Mouse (Mus musculus) c-Kit-positive CD71-positive TER-119-negative erythroid progenitor cells, embryonic 14.5 days (primary cell): ENCODE data around the gene Plekha7.
A peak's percentile ranks its signal among the peaks of the same experiment; 100 is the strongest.

Experiments used
- DNase-seq: peaks from one replicate; pipeline ENCODE4 v3.0.0-alpha.2; 2013; ENCODE audit warnings: low read depth

The Plekha7 gene

GRCm38 (mm10) chr7:116187521-116187920 lies 120.7 kb downstream of the Plekha7 start:
- DNase-seq, result no peak

GRCm38 (mm10) chr7:116186847-116187246 lies 121.3 kb downstream of the Plekha7 start:
- DNase-seq, result no peak

- DNase-seq, result no peak
Observed at GRCm38 (mm10) chr7:116186156-116186555, 122.0 kb downstream of the Plekha7 start.

GRCm38 (mm10) chr7:116184358-116185057 lies 123.7 kb downstream of the Plekha7 start:
- no peak for DNase-seq

GRCm38 (mm10) chr7:116182451-116182850 lies 125.7 kb downstream of the Plekha7 start:
- DNase-seq, result no peak

GRCm38 (mm10) chr7:116181444-116181946 lies 126.7 kb downstream of the Plekha7 start:
- DNase-seq, result no peak

- DNase-seq, result no peak
Observed at GRCm38 (mm10) chr7:116178916-116179315, 129.3 kb downstream of the Plekha7 start.

- no peak for DNase-seq
Observed at GRCm38 (mm10) chr7:116172774-116173173, 135.4 kb downstream of the Plekha7 start.

- DNase-seq, result no peak
Observed at GRCm38 (mm10) chr7:116169426-116169825, 138.8 kb downstream of the Plekha7 start.

GRCm38 (mm10) chr7:116168224-116168623 lies 140.0 kb downstream of the Plekha7 start:
- no peak for DNase-seq

GRCm38 (mm10) chr7:116164232-116164631 lies 143.9 kb downstream of the Plekha7 start:
- no peak for DNase-seq

- peak; percentile 20 for DNase-seq
Observed at GRCm38 (mm10) chr7:116161544-116161943, 146.6 kb downstream of the Plekha7 start.

- DNase-seq, result no peak
Observed at GRCm38 (mm10) chr7:116156894-116157143, 151.4 kb downstream of the Plekha7 start.

GRCm38 (mm10) chr7:116156072-116156893 lies 151.9 kb downstream of the Plekha7 start:
- no peak for DNase-seq

GRCm38 (mm10) chr7:116153781-116154368 lies 154.3 kb downstream of the Plekha7 start:
- no peak for DNase-seq

- no peak for DNase-seq
Observed at GRCm38 (mm10) chr7:116149568-116149967, 158.6 kb downstream of the Plekha7 start.

GRCm38 (mm10) chr7:116147114-116147513 lies 161.1 kb downstream of the Plekha7 start:
- no peak for DNase-seq

GRCm38 (mm10) chr7:116145030-116145429 lies 163.1 kb downstream of the Plekha7 start:
- DNase-seq, result no peak

GRCm38 (mm10) chr7:116137671-116138070 lies 170.5 kb downstream of the Plekha7 start:
- DNase-seq, result no peak

GRCm38 (mm10) chr7:116137149-116137548 lies 171.0 kb downstream of the Plekha7 start:
- DNase-seq, result no peak

GRCm38 (mm10) chr7:116134413-116135292 lies 173.5 kb downstream of the Plekha7 start:
- DNase-seq, result no peak

- peak; percentile 55 for DNase-seq
Observed at GRCm38 (mm10) chr7:116132078-116132477, 176.1 kb downstream of the Plekha7 start.
